8 mouse cellular contexts compared by ENCODE assay signal in genomic region chr17:67133440-67134103, GRCm38 (mm10).
DNase-seq lines count a peak whose midpoint lies in the region; ATAC-seq lines count a peak whose summit lies in the region.

No protein-coding gene starts in this region.

- ATAC-seq in hindbrain, embryonic 12.5 days (ENCODE audit: low FRiP score): peak; percentile 40; the same call in 1 of the 2 replicates
- ATAC-seq in hindbrain, embryonic 11.5 days (ENCODE audit: low FRiP score): no peak
- ATAC-seq in hindbrain, embryonic 16.5 days: peak; percentile 90
- ATAC-seq in neural tube, embryonic 15.5 days (ENCODE audit: low FRiP score): peak; percentile 63

- peak overlapping the region; percentile 66 for H3K27ac ChIP-seq in hindbrain, embryonic 12.5 days
- no peak overlapping the region for H3K27ac ChIP-seq in hindbrain, embryonic 11.5 days (ENCODE audit: low read depth, low read length)
- H3K27ac ChIP-seq in hindbrain, embryonic 16.5 days (ENCODE audit: low read depth, low read length): peak overlapping the region; percentile 68
- H3K27ac ChIP-seq in neural tube, embryonic 15.5 days (replicated peaks): peak overlapping the region; percentile 75

- no peak for DNase-seq in hindbrain, embryonic 11.5 days (ENCODE audit: low spot score)
- peak; percentile 18 for DNase-seq in cerebellum, adult 9-11 months
- peak; percentile 50 for DNase-seq in gastrocnemius, postnatal 10 days
- DNase-seq in layer of hippocampus, postnatal 36 days: peak; percentile 21 to 40
- DNase-seq in thymus, postnatal 36 days: no peak

- H3K9ac ChIP-seq in hindbrain, embryonic 12.5 days: no peak overlapping the region
- no peak overlapping the region for H3K9ac ChIP-seq in hindbrain, embryonic 11.5 days (ENCODE audit: low read depth, low read length)
- no peak overlapping the region for H3K9ac ChIP-seq in hindbrain, embryonic 16.5 days (ENCODE audit: low read depth, low read length)
- no peak overlapping the region for H3K9ac ChIP-seq in neural tube, embryonic 15.5 days (replicated peaks)

- H3K27me3 ChIP-seq in hindbrain, embryonic 12.5 days: no peaks in the 10 kb centered on the region
- H3K27me3 ChIP-seq in hindbrain, embryonic 11.5 days (ENCODE audit: control insufficient read depth, insufficient read depth, low read length): no peaks in the 10 kb centered on the region
- H3K27me3 ChIP-seq in hindbrain, embryonic 16.5 days (replicated peaks; ENCODE audit: control insufficient read depth, insufficient read depth, low read length): no peaks in the 10 kb centered on the region
- H3K27me3 ChIP-seq in neural tube, embryonic 15.5 days (replicated peaks): no peaks in the 10 kb centered on the region

- no peak overlapping the region for H3K4me2 ChIP-seq in hindbrain, embryonic 12.5 days (replicated peaks)
- no peak overlapping the region for H3K4me2 ChIP-seq in hindbrain, embryonic 11.5 days (replicated peaks; ENCODE audit: low read depth, low read length)
- peak overlapping the region; percentile 13; the same call in 1 of the 2 replicates for H3K4me2 ChIP-seq in hindbrain, embryonic 16.5 days (ENCODE audit: low read length)
- peak overlapping the region; percentile 30 for H3K4me2 ChIP-seq in neural tube, embryonic 15.5 days

- H3K4me1 ChIP-seq in hindbrain, embryonic 12.5 days: peaks cover 8% of the 10 kb centered on the region
- H3K4me1 ChIP-seq in hindbrain, embryonic 11.5 days (replicated peaks; ENCODE audit: control insufficient read depth, insufficient read depth, low read length): no peaks in the 10 kb centered on the region
- peaks cover 7% of the 10 kb centered on the region for H3K4me1 ChIP-seq in hindbrain, embryonic 16.5 days (ENCODE audit: control insufficient read depth, insufficient read depth, low read depth, low read length)
- H3K4me1 ChIP-seq in neural tube, embryonic 15.5 days: peaks cover 22% of the 10 kb centered on the region

- WGBS in hindbrain, embryonic 12.5 days: 57% methylated on average over 13 of the region's 13 CpGs
- WGBS in hindbrain, embryonic 11.5 days: 64% methylated on average over 13 of the region's 13 CpGs
- 34% methylated on average over 13 of the region's 13 CpGs for WGBS in hindbrain, embryonic 16.5 days
- WGBS in neural tube, embryonic 15.5 days: 32% methylated on average over 13 of the region's 13 CpGs

- no peaks in the 10 kb centered on the region for H3K36me3 ChIP-seq in hindbrain, embryonic 12.5 days
- H3K36me3 ChIP-seq in hindbrain, embryonic 11.5 days (ENCODE audit: control insufficient read depth, insufficient read depth, low read length): no peaks in the 10 kb centered on the region
- no peaks in the 10 kb centered on the region for H3K36me3 ChIP-seq in hindbrain, embryonic 16.5 days (ENCODE audit: control insufficient read depth, insufficient read depth, low read length)
- H3K36me3 ChIP-seq in neural tube, embryonic 15.5 days: no peaks in the 10 kb centered on the region

- H3K9me3 ChIP-seq in hindbrain, embryonic 12.5 days (replicated peaks): no peaks in the 10 kb centered on the region
- H3K9me3 ChIP-seq in hindbrain, embryonic 11.5 days (ENCODE audit: control insufficient read depth, low read length): no peaks in the 10 kb centered on the region
- no peaks in the 10 kb centered on the region for H3K9me3 ChIP-seq in hindbrain, embryonic 16.5 days (ENCODE audit: control insufficient read depth, low read length)
- H3K9me3 ChIP-seq in neural tube, embryonic 15.5 days (replicated peaks): no peaks in the 10 kb centered on the region

- H3K4me3 ChIP-seq in hindbrain, embryonic 12.5 days: no peak overlapping the region
- H3K4me3 ChIP-seq in hindbrain, embryonic 11.5 days (ENCODE audit: low read depth, low read length): no peak overlapping the region
- no peak overlapping the region for H3K4me3 ChIP-seq in hindbrain, embryonic 16.5 days (ENCODE audit: low read length)
- H3K4me3 ChIP-seq in neural tube, embryonic 15.5 days (replicated peaks): no peak overlapping the region

Comparison
In these comparisons a context has a peak if more than half of its experiments do, and no peak if none do; other contexts are left out.
1. H3K4me2 ChIP-seq: peak in hindbrain, embryonic 16.5 days (single experiment) and neural tube, embryonic 15.5 days (single experiment); none in hindbrain, embryonic 12.5 days (single experiment) and hindbrain, embryonic 11.5 days (single experiment).
2. DNase-seq: peak in cerebellum, adult 9-11 months (single experiment), gastrocnemius, postnatal 10 days (single experiment) and layer of hippocampus, postnatal 36 days (2 of 2); none in hindbrain, embryonic 11.5 days (single experiment) and thymus, postnatal 36 days (0 of 2).